Mouse (Mus musculus): ENCODE measurements around the gene Ccnl2. TPM values are rescaled to one million over a fixed set of nuclear protein-coding genes. Genes with fewer than 3 reads are reported as not detected.

The Ccnl2 gene
- polyA plus RNA-seq, 1 experiment from 2014 or later, result 130 TPM

DNA sequence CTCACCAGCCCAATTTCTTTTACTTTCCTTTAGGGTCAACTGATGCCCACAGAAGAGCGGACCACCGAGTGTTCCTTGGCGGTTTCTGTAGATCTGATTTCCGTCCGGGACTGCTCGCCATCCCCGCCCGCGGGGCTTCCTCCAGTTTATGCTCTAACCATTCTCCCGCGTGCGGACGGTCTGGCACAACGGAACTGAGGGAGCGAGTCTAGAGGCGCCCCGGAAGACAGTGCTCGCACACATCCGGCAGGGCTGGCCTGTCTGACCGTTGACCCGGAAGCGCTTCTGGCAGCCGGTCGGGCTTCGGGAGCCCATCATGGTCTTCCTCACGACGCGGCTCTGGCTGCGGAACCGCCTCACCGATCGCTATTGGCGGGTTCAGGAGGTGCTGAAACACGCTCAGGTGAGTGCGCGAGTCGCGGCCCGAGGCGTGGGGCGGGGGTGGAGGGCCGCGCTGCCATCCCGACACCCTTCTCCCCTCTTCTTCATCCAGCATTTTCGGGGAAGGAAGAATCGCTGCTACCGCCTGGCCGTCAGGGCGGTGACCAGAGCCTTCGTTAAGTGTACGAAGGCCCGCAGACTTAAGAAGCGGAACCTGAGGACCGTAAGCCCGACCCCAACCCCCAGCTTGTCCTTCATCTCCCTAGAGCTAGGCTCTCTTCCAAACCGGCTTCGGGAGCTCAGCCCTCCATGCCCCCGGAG lies 8.8 kb upstream of the Ccnl2 start:
- Histone ChIP-seq H3K9ac (ENCODE audit: low read depth, low read length) (peak overlapping the region; percentile 85), H3K27me3 (replicated peaks; ENCODE audit: control insufficient read depth, insufficient read depth, low read length) (no peaks in the 10 kb centered on the region), H3K4me2 (ENCODE audit: low read depth, low read length) (peak overlapping the region; percentile 78), H3K36me3 (ENCODE audit: control insufficient read depth, insufficient read depth, low read length) (peaks cover 7% of the 10 kb centered on the region; the same call in 1 of the 2 replicates), H3K4me3 (ENCODE audit: low read length) (peak overlapping the region; percentile 92), H3K4me1 (ENCODE audit: control insufficient read depth, insufficient read depth, low read length) (peaks cover 15% of the 10 kb centered on the region), H3K9me3 (ENCODE audit: control insufficient read depth, low read length) (no peaks in the 10 kb centered on the region), H3K27ac (ENCODE audit: low read length) (peak overlapping the region; percentile 80)
- peak; percentile 98 for ATAC-seq
- WGBS, result under 1% methylated on average over 55 of the region's 58 CpGs

DNA sequence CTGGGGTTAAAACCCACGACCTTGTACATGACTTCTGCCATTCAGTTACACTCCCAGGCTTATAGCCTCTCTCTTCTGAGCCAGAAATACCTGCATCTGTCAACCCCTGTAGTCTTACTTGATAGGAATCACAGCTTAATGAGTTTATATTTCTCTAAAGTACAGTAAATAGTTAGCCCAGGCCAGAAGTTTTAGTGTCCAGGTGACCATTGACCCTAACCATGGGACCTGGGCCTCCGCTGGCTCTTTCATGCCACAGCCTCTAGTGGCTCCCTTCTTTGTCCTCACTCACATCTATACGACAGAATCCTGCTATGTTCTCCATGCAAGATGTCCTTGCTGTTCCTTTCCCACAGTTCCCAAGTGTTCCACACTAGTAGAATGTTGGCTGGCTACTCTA lies 4.4 kb upstream of the Ccnl2 start:
- no peak overlapping the region for H3K9ac ChIP-seq (ENCODE audit: low read depth, low read length)
- no peak for ATAC-seq
- H3K4me3 ChIP-seq (ENCODE audit: low read length), result no peak overlapping the region
- 84% methylated on average over 3 of the region's 3 CpGs for WGBS
- no peaks in the 10 kb centered on the region for H3K27me3 ChIP-seq (replicated peaks; ENCODE audit: control insufficient read depth, insufficient read depth, low read length)
- H3K4me2 ChIP-seq (ENCODE audit: low read depth, low read length), result no peak overlapping the region
- no peaks in the 10 kb centered on the region for H3K9me3 ChIP-seq (ENCODE audit: control insufficient read depth, low read length)
- H3K36me3 ChIP-seq (ENCODE audit: control insufficient read depth, insufficient read depth, low read length), result peaks cover 13% of the 10 kb centered on the region; the same call in 1 of the 2 replicates
- 0 out of 2 replicates have a peak overlapping the region, but pooled peaks have one; percentile 10 for H3K27ac ChIP-seq (ENCODE audit: low read length)
- peaks cover 20% of the 10 kb centered on the region for H3K4me1 ChIP-seq (ENCODE audit: control insufficient read depth, insufficient read depth, low read length)

DNA sequence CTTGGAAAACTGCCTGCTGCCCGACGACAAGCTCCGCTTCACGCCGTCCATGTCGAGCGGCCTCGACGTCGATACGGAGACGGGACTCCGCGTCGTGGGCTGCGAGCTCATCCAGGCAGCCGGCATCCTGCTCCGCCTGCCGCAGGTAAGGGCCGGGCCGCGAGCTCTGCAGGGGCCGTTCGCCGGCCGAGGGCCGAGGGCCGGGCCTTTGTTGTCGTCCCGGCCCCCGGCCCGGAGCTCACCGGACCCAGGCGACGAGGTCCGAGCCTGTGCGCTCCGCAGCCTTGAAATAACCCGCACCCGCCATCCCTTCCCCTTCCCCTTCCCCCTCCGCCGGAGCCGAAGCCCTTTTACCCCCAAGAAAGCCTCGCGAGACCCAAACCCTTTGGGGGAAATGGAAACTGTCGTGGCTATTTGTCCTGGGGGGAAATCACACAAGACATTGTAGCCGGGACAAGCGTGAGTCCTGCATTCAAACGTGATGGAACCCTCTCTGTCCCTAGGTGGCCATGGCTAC lies 434 bp downstream of the Ccnl2 start:
- H3K36me3 ChIP-seq (ENCODE audit: control insufficient read depth, insufficient read depth, low read length), result peaks cover 20% of the 10 kb centered on the region
- peak overlapping the region; percentile 84 for H3K4me2 ChIP-seq (ENCODE audit: low read depth, low read length)
- H3K9ac ChIP-seq (ENCODE audit: low read depth, low read length), result peak overlapping the region; percentile 96
- WGBS, result under 1% methylated on average over 49 of the region's 49 CpGs
- no peaks in the 10 kb centered on the region for H3K9me3 ChIP-seq (ENCODE audit: control insufficient read depth, low read length)
- H3K4me1 ChIP-seq (ENCODE audit: control insufficient read depth, insufficient read depth, low read length), result peaks cover 19% of the 10 kb centered on the region
- peak overlapping the region; percentile 97 for H3K4me3 ChIP-seq (ENCODE audit: low read length)
- H3K27me3 ChIP-seq (replicated peaks; ENCODE audit: control insufficient read depth, insufficient read depth, low read length), result no peaks in the 10 kb centered on the region
- peak; percentile 45 for ATAC-seq
- H3K27ac ChIP-seq (ENCODE audit: low read length), result peak overlapping the region; percentile 87

DNA sequence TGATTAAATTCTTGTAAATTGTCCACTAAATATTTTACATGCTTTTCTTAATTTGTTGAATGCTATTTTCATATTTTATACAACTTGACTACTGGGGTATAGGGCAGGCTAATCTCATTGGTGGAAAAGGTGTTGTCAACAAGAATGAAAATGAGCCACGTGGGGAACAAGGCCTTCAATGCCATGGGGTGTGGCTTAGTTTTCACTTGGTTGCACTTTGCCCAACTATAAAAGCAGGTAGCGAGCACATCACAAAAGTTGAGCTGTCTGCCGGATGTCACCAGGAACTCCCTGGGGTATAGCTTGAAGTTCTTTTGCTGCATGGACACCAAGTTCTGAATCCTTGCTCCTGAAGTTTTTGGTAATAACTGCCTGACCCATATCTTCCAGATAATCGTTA lies 5.2 kb downstream of the Ccnl2 start:
- H3K4me3 ChIP-seq (ENCODE audit: low read length), result no peak overlapping the region
- H3K9ac ChIP-seq (ENCODE audit: low read depth, low read length), result no peak overlapping the region
- WGBS, result 68% methylated on average over 4 of the region's 4 CpGs
- H3K27me3 ChIP-seq (replicated peaks; ENCODE audit: control insufficient read depth, insufficient read depth, low read length), result no peaks in the 10 kb centered on the region
- H3K4me2 ChIP-seq (ENCODE audit: low read depth, low read length), result no peak overlapping the region
- peak; percentile 64; the same call in 1 of the 2 replicates for ATAC-seq
- peaks cover 34% of the 10 kb centered on the region for H3K36me3 ChIP-seq (ENCODE audit: control insufficient read depth, insufficient read depth, low read length)
- no peaks in the 10 kb centered on the region for H3K9me3 ChIP-seq (ENCODE audit: control insufficient read depth, low read length)
- H3K4me1 ChIP-seq (ENCODE audit: control insufficient read depth, insufficient read depth, low read length), result peaks cover 17% of the 10 kb centered on the region
- no peak overlapping the region for H3K27ac ChIP-seq (ENCODE audit: low read length)

DNA sequence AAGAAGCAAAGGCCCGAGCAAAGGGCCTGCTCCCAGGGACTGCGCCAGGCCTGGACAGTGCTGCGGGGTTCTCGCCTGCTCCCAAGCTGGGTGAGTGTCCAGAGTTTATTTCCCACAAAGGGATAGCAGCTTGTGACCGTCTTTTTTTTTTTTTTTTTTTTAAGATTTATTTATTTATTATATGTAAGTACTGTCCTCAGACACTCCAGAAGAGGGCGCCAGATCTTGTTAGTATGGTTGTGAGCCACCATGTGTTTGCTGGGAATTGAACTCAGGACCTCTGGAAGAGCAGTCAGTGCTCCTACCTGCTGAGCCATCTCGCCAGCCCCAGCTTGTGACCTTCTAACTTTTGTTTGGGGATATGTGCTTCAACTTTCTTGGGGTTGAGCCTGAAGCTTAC lies 8.7 kb downstream of the Ccnl2 start:
- peaks cover 51% of the 10 kb centered on the region for H3K36me3 ChIP-seq (ENCODE audit: control insufficient read depth, insufficient read depth, low read length)
- no peak overlapping the region for H3K4me3 ChIP-seq (ENCODE audit: low read length)
- H3K4me1 ChIP-seq (ENCODE audit: control insufficient read depth, insufficient read depth, low read length), result 0 out of 2 replicates have a peak, but pooled peaks cover 4% of the 10 kb centered on the region
- no peaks in the 10 kb centered on the region for H3K27me3 ChIP-seq (replicated peaks; ENCODE audit: control insufficient read depth, insufficient read depth, low read length)
- H3K9me3 ChIP-seq (ENCODE audit: control insufficient read depth, low read length), result no peaks in the 10 kb centered on the region
- WGBS, result 73% methylated on average over 7 of the region's 7 CpGs
- H3K27ac ChIP-seq (ENCODE audit: low read length), result no peak overlapping the region
- no peak for ATAC-seq
- no peak overlapping the region for H3K4me2 ChIP-seq (ENCODE audit: low read depth, low read length)
- no peak overlapping the region for H3K9ac ChIP-seq (ENCODE audit: low read depth, low read length)

DNA sequence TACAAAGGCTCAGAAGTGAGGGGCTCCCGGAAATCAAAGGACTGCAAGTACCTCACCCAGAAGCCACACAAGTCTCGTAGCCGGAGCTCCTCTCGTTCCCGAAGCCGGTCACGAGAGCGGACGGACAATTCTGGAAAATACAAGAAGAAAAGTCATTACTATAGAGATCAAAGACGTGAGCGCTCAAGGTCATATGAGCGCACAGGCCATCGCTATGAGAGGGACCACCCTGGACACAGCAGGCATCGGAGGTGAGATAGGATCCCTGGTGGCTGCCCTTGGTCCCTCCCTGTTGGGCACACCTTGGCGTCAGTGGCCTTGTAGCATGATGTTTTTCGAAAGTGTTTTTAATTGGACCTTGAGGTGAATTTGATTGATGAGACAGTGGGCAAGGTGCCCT lies 11.2 kb downstream of the Ccnl2 start:
- Histone ChIP-seq H3K4me2 (ENCODE audit: low read depth, low read length) (no peak overlapping the region), H3K27ac (ENCODE audit: low read length) (no peak overlapping the region), H3K4me1 (ENCODE audit: control insufficient read depth, insufficient read depth, low read length) (no peaks in the 10 kb centered on the region), H3K36me3 (ENCODE audit: control insufficient read depth, insufficient read depth, low read length) (peaks cover 40% of the 10 kb centered on the region), H3K9ac (ENCODE audit: low read depth, low read length) (no peak overlapping the region), H3K4me3 (ENCODE audit: low read length) (no peak overlapping the region), H3K27me3 (replicated peaks; ENCODE audit: control insufficient read depth, insufficient read depth, low read length) (no peaks in the 10 kb centered on the region), H3K9me3 (ENCODE audit: control insufficient read depth, low read length) (no peaks in the 10 kb centered on the region)
- 94% methylated on average over 16 of the region's 16 CpGs for whole genome bisulfite sequencing
- ATAC-seq, result no peak; the same call in 1 of the 2 replicates

DNA sequence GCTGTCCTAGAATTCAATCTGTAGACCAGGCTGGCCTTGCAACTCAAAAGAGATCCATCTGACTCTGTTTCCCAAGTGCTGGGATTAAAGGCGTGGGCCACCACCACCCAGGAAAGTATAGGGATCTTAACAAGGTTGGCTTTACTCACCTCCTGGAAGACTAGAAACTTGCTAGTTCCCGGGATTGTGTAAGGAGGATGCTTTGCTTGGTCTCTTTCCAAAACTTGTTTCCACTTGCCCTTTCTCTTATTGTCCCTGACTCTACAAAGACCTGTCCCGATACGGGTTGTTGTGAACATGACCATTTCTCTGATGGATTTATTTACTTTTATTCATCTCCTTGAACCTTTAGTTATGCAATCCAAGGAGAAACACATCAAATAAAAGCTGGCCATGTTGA lies 17.6 kb downstream of the Ccnl2 start:
- ATAC-seq, result no peak
- peaks cover 13% of the 10 kb centered on the region; the same call in 1 of the 2 replicates for H3K36me3 ChIP-seq (ENCODE audit: control insufficient read depth, insufficient read depth, low read length)
- H3K4me1 ChIP-seq (ENCODE audit: control insufficient read depth, insufficient read depth, low read length), result peaks cover 15% of the 10 kb centered on the region
- no peak overlapping the region for H3K27ac ChIP-seq (ENCODE audit: low read length)
- H3K9me3 ChIP-seq (ENCODE audit: control insufficient read depth, low read length), result no peaks in the 10 kb centered on the region
- no peak overlapping the region for H3K4me3 ChIP-seq (ENCODE audit: low read length)
- WGBS, result 93% methylated on average over 4 of the region's 4 CpGs
- no peak overlapping the region for H3K9ac ChIP-seq (ENCODE audit: low read depth, low read length)
- H3K27me3 ChIP-seq (replicated peaks; ENCODE audit: control insufficient read depth, insufficient read depth, low read length), result no peaks in the 10 kb centered on the region
- H3K4me2 ChIP-seq (ENCODE audit: low read depth, low read length), result no peak overlapping the region

DNA sequence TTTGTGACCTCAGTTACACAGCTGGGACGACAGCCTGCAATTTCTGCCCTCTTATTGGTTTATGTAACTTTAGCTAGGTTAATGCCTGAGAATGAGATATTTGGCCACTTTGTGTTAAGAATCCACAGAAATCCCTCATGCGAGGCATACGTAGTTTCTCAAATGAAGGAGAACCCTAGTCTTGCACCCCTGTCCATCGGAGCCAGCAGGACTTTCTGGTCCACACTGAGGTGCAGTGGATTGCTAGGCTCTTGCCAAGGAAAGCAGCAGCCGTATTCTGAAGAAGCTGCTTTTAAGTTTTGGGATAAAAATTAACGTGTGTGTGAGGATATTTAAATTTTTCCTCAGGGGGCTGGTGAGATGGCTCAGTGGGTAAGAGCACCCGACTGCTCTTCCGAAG lies 18.3 kb downstream of the Ccnl2 start:
- WGBS, result 49% methylated on average over 8 of the region's 8 CpGs
- H3K27ac ChIP-seq (ENCODE audit: low read length), result peak overlapping the region; percentile 25; the same call in 1 of the 2 replicates
- H3K36me3 ChIP-seq (ENCODE audit: control insufficient read depth, insufficient read depth, low read length), result 0 out of 2 replicates have a peak, but pooled peaks cover 7% of the 10 kb centered on the region
- H3K4me3 ChIP-seq (ENCODE audit: low read length), result peak overlapping the region; percentile 87
- H3K4me1 ChIP-seq (ENCODE audit: control insufficient read depth, insufficient read depth, low read length), result peaks cover 15% of the 10 kb centered on the region
- H3K9me3 ChIP-seq (ENCODE audit: control insufficient read depth, low read length), result no peaks in the 10 kb centered on the region
- no peaks in the 10 kb centered on the region for H3K27me3 ChIP-seq (replicated peaks; ENCODE audit: control insufficient read depth, insufficient read depth, low read length)
- H3K4me2 ChIP-seq (ENCODE audit: low read depth, low read length), result peak overlapping the region; percentile 48; the same call in 1 of the 2 replicates
- ATAC-seq, result no peak
- no peak overlapping the region for H3K9ac ChIP-seq (ENCODE audit: low read depth, low read length)

DNA sequence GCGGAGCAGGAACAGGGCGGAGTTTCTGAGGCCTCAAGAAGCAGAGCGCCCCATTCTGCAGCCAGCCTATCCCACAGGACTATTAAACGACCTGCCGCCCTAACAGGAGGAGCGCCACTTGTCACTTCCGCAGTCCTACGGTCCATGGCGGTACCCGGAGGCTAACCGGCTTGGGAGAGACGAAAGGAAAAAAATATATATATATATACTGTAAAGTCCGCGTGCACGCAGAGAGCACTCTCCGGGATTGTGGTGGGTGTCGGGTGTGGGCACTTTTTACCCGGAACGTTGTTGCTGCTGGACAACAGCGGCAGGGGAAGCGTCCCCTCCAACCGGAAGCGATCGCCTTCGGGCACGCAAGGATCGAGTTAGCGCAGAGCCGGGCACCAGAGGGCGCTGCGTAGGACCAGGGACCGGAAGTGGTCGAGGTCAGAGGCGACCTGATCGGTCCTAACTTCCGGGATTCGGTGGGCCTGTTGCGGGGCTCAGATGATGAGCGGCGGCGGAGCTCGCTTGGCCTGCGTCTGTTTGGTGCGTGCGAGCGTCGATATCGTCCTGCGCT lies 19.0 kb downstream of the Ccnl2 start, which contains the start of gene Aurkaip1:
Gene Aurkaip1, plus strand, starts transcription at position 68 of the 562 bp plus-strand sequence.
- H3K27me3 ChIP-seq (replicated peaks; ENCODE audit: control insufficient read depth, insufficient read depth, low read length), result no peaks in the 10 kb centered on the region
- under 1% methylated on average over 49 of the region's 49 CpGs for WGBS
- peak within 1 kb of the TSS; percentile 95 for H3K27ac ChIP-seq (ENCODE audit: low read length)
- H3K36me3 ChIP-seq (ENCODE audit: control insufficient read depth, insufficient read depth, low read length), result 0 out of 2 replicates have a peak, but pooled peaks cover 7% of the 10 kb centered on the region
- peaks cover 15% of the 10 kb centered on the region for H3K4me1 ChIP-seq (ENCODE audit: control insufficient read depth, insufficient read depth, low read length)
- peak within 1 kb of the TSS; percentile 91 for H3K4me2 ChIP-seq (ENCODE audit: low read depth, low read length)
- peak; percentile 97 for ATAC-seq
- H3K9ac ChIP-seq (ENCODE audit: low read depth, low read length), result peak within 1 kb of the TSS; percentile 95
- H3K9me3 ChIP-seq (ENCODE audit: control insufficient read depth, low read length), result no peaks in the 10 kb centered on the region
- peak within 1 kb of the TSS; percentile 87 for H3K4me3 ChIP-seq (ENCODE audit: low read length)

All from intestine, embryonic 16.5 days (tissue).